Mouse (Mus musculus): ENCODE measurements around the gene Adam12.

The Adam12 gene

DNA sequence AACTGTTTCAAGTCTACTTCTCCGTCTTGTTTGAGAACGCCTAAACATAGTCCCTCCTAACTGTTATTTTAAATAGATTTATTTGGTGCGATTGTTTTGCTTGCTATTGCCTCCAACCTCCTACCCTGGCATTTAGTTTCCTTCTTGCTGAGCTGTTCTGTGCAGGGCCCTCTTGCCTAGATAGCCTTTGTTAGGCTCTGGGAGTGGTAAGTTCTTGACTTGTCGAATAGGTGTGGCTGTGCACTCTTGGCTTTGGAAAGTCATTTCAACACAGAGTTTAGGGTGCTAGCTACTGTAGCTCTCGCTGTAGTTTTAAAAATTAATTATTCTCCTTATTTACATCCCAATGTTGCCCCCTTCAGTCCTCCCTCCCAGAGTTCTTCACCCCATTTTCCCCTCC lies 222.8 kb downstream of the Adam12 start:
- no peak for DNase-seq (ENCODE audit: low read depth)

DNA sequence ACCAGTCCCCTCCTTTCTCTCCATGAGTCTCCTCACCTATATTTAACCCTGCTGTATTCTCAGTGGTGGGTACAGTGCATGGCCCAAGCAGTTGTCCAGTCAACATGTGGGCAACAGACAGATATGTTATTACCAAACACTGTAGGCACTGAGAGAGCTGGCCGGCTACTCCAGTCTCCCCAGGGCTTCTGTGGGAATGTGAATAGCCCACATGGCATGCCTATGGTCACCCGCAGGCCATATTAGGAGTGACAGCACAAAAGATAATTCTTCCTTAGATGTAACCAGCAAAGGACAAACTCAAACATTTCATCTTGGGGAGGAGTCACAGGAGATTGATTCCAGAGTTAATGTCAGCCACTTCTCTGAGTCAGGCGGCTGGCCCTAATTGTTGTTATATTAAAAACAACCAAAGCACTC lies 224.0 kb downstream of the Adam12 start:
- no peak for DNase-seq (ENCODE audit: low read depth)

DNA sequence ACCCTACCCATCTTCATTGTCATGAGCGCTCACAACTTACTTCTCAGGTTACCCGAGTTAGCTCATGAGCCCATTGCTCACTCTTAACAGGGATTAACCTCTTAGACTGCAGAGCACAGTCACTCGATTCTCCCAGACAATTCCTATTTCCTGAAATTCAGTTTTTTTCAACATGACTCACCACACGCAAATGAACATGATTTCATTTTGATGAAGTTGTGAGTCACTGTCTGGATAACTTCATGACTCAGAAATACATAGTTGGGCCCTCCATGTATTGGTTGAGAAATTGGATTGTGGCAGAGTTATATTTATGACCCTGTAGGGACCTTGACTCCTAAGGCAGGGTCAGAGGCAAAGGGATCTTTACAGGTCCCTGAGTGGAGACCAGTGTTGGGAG lies 230.4 kb downstream of the Adam12 start:
- no peak for DNase-seq (ENCODE audit: low read depth)

DNA sequence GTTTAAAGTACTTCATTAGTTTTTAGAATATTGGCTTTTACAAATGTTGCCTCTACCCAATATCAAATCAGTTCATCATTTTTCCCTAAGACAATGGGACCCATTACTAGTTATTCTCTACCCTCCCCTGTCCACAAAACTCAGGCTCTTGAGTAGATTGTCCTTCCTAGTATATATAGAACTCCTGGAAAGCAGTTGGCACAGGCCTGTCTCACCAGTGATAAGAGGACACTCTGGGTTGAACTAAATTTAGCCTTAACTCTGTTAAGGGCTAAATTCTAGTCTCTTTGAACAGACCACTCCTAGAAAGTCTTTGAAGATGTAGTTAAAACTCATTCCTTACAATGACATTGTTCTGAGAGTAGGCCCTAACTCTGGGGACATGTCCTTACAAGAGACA lies 241.0 kb downstream of the Adam12 start:
- no peak for DNase-seq (ENCODE audit: low read depth)

DNA sequence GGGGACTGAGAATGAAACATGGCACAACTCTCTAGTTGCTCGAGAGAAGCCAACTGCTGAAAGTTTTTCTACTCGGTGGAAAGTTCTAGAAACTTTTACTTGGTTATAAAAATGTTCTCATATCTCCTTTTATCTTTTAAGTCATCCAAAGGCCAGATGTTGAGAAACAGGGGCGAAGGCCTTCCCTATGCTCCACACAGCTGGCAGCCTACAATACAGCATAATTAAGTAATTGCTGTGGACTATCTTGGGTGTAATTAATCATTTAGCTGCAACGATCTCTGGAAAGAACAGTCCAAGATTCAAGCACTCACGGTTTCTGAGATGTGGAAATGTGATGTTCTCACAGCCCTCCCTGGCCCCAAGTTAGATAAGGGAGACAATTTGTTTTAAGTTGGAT lies 243.6 kb downstream of the Adam12 start:
- no peak for DNase-seq (ENCODE audit: low read depth)

DNA sequence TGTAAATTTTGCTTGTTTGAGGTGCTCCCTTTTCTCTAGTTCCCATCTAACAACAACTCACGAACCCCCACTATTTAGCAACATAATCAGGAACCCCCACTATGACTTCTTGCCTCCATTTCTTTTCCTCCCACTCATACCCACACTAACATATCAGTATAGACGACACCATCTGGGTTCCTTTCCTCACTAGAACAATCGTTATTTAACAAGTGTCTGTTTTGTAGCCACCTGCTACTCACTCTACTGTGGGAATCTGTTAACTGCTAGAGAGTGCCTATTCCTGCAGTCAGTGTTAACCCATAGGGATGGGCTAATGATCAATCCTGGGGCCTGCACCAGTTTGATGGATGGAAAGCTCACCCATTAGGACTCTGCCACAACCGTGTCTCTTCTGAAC lies 245.7 kb downstream of the Adam12 start:
- no peak for DNase-seq (ENCODE audit: low read depth)

DNA sequence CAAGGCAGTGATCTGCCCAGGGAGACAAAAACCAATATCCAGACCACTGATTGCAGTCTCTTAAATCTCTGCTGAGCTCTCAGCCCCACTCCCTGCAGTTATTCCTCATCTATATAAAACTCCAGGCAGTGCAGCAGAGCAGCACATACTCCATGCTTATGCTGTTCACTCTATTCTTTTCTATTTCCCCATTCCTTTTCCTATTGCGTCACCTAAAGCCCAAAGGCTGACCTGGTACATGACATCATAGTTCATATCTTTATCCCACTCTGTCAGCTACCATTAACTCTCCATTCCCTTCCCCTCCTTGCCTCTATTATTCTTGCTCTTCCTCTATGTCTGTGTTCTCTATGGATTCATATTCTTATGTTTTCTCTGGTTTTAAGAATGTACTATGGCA lies 246.3 kb downstream of the Adam12 start:
- DNase-seq (ENCODE audit: low read depth), result no peak

DNA sequence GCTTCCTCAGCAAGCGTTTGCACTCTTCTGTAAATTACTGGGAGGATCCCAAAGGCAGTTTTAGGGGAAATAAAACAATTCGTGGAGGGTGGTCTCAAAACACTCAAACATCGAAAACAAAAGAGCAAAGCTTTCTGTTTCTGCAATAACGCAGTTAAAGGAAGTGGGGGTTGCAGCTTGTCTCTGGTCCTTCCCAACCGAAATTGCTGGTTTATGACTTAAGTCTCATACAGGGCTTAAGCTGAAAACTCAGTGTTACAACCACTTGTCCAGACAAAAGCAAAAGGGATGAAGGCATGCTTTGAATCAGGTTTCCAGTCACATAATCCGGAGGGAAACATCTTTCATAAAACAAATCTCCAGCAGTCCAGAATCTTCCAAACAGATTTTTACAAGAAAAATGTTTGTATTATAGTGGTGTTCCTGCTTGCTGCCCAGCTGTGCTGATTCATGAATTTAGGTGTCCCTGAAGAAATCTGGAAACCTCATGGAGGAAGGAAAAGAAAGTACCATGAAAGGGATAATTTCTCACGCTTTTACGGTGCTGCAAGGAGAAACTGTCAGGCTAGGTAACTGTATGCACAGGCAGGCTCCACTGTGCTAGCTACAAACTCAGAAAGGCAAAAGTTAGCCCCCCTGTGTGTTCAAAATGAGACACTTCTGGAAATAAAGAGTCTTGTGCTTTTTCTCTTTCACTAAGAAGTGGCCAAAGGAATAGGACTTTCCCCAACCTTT lies 255.4 kb downstream of the Adam12 start:
- DNase-seq (ENCODE audit: low read depth), result no peak

DNA sequence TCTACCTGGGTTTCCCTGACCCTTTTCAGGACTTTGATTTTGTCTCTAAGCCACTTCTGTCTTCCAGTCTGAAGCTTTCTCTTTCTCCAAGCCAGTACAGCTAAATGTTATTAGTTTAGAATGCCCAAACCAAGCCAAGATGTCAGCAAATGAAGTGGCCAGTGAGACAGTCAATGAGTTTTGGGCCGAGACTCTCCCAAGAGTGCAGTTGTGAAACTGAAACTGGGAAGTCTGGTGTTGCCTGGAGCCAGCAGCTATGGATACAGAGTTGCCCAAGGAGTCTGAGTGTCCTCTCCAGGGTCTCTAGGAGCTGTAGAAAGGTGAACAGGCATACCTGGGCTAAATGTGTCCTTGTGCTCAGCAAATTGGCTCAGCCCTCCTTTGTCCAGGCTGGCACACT lies 260.9 kb downstream of the Adam12 start:
- DNase-seq (ENCODE audit: low read depth), result no peak

DNA sequence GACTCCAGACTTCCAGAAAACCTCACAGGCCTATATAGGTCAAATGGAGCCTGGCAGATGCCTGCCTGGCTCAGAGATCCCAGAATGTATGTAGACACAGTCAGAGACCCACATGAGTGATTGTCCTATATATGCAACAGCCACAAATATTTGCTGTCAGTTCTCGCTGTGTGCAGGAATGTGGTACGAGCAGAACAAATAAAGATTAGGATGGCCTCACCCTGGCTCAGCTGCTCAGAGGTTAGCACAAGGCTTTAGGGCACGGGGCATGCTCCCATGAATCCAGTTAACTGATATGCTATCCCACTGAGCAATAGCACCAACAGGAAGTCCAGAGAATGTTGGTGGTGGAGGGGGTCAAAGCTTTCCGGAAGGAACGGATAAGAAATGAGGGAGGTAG lies 261.5 kb downstream of the Adam12 start:
- no peak for DNase-seq (ENCODE audit: low read depth)

DNA sequence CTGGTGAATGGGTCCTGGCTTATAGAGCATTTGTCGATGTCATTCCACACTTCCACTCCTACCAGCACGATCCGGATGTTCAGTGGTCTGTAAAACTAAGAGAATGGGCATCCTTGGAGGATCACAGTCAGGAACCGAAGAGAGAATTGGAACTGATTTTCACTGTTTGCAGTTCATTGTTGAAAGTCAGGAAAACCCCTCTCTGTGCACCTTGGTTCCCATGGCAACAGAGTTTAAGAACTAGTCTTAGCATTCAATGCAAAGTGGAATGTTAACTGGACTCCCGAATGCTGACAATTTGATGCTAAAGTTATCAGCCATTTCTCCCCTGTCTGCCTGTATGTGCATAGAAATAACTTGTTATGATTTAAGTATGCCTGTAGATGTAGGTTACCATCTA lies 264.0 kb downstream of the Adam12 start:
- DNase-seq (ENCODE audit: low read depth), result no peak

DNA sequence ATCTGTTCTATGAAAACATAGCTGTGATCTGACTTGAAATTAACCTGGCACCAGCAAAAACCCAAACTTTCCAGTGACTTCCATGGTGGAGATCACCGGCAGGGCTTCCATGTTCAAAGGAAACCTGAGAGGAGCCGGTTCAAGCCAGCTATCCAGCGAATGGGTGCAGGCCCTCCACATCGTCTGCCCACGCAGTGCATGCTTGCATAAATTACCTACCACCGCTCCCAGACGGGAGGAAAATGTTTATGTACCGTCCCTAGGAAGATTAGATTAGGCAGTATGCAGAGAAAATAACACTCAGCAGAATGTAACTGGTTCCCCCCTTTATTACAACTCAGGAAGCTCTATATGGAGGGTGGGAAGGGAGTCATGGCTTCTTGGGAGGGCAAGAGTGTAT lies 268.4 kb downstream of the Adam12 start:
- DNase-seq (ENCODE audit: low read depth), result no peak

DNA sequence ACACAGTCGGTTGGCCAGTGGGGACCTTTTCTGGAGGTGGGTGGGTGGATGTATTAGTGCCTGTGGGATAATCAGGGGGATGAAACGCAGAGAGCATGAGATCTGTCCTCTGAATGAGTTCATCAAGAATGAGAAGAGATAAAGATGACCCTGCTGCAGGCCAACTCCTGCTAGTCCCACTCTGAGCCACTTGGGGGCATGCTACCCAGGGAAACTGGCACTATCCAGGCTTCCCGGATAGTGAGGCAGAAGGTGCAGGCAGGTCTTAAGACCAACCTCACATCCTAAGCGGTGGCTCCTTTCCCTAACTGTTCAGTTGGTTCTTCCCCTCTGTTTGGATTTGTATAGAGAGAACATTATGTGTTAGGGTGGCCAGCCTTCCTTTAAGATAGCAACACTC lies 272.7 kb downstream of the Adam12 start:
- no peak for DNase-seq (ENCODE audit: low read depth)

DNA sequence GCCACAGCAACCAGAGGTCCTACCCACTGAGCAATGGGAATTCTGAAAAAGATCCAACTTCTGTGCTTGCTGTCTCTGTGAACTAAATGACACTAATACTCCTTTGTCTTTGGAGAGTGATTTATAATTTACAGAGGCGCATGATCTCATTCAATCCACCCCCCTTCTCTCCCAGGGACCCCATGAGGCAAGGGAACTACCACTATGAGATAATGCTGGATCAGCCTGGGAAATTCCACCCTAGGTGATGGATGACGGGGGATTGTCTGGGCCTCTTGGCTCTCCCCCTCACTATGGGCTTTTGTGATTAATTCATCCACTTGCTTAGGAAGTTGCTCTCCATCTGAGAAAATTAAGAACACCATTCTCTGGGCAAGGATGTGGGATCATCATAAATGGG lies 274.1 kb downstream of the Adam12 start:
- DNase-seq (ENCODE audit: low read depth), result no peak

DNA sequence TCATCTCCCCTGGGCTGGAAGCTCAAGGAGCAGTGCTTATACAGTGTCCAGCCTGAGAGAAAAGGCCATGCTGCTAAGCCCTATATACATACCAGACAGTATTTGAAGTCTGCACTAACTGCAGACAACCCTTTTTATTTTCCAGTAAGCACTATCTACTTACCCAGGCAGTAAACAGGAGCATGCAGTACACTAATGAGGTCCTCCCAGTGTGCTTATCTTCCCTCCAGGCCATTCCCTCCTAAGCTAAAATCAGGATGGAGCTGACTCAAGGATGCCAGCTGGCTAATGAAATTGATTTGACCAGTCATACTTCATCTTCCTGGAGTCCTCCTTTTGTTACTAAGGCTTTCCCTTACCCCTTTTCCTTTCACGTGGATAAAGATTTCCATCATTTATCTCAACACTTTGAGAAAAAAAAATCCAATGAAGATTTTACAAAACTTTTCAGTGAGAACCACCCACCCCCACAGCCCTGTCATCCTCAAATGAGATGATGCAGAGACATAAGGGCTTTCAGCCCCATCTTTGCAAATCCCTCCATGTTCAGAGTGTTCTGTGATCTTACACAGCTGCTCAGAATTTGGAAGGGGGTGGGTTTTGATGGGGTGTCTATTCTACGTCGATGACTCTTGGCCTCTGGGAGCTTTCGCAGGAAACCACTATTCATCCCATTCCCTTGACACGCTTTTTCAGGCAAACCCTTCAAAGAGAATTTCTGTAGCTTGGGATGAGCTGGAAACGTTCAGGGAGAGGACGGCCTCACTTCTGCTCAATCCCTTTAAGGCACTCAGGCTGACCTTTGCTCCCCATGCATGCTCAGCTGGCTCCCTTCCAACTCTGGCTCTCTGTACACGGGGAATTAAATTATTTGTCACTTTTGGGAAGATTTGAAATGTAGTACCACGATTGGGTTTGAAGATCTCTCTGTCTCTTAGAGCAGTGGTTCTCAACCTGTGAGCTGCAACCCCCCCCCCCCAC lies 277.5 kb downstream of the Adam12 start:
- DNase-seq (ENCODE audit: low read depth), result no peak

DNA sequence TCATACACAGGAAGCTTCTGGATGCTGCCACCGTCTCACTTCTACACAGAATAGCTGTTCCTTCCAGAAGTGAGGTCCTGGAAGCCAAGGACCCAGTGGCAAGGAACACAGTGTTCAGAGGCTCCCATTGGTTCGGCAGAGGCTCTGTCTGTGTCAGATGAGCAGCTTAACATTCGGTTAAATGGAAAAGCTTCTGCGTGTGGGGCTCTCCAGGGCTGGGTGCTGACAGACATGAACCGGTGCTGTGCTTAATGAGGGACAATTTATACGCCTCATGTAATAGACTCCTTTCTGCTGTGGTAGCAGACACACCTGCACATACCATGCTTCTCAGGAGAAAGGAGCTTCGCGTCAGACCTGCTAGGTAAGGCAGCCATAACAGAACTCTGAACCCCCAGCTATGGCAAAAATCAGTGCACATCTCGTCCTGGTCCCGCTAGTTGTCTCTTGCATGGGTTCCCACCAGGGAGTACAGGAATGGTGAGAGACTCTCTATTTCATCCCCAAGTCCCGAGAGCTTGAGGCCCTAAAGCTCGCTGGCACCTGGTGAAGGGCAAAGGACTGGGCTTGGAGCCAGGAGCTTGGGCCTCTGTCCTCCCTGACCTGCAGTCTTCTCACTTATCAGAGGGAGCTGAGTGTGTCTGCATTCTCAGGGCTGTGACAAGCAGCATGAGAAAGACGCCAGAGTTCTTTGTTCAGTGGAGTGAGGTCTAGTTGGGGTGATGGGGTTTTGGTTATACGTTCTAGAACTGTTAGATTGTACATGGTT lies 280.0 kb downstream of the Adam12 start:
- no peak for DNase-seq (ENCODE audit: low read depth)

DNA sequence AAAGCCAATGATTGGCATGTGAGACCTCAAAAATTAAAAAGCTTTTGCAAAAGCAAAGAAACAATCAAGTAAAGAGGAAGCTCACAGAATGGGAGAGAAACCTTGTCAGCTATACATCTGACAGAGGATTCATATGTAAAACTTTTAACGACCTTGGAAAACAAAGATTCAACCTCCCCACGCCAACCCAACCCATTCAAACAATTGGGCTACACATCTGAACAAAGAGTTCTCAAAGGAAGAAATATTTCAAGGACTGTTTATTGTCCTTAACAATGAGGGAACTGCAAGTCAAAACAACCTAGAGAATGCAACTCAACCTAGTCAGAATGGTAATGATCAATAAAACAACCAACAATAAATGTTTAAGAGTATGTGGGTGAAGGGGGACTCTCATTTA lies 284.6 kb downstream of the Adam12 start:
- no peak for DNase-seq (ENCODE audit: low read depth)

DNA sequence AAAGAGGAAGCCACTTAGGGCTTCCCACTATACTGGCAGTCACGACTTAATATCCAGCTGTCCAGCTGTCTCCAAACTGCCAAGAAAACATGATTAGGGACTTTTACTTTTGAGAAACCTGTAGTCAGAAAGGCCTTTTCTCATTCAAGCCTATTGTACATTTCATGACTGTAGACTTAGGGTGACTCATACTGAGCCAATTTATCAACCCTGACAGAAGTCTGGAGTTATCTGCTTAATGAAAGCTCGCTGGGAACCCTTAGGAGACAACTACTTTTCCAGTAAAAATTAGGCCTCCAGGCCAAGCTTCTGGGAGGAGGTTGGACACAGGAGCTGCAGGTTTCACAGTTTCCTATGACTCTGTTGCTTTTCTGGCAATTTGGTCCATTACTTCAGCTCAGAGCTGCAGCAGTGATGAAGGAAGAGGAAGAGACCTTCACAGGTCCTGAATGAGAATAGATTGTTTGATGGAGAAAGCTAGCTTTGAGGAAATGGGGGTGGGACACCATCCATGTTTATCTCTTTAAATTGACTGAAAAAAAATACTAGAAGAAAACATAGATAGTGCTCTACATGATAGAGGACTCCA lies 285.1 kb downstream of the Adam12 start:
- DNase-seq (ENCODE audit: low read depth), result no peak

DNA sequence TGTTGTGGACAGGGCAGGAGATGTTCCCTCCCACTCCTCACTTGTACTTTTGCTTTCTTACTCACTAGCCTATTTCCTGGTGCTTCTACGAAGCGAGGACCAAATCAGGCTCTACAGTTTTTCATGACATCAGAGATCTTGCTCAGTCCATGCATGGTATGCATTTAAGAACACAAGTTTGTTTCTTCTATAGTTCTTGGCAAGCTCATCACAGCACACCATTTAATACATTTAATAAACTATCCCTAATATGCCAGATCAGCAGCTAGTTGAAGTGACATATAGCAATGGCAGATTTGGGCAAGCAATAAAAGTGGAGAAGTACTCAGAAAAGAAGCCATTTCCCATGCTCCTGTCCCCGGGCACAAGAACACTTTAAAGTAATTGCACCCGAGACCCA lies 285.8 kb downstream of the Adam12 start:
- no peak for DNase-seq (ENCODE audit: low read depth)

DNA sequence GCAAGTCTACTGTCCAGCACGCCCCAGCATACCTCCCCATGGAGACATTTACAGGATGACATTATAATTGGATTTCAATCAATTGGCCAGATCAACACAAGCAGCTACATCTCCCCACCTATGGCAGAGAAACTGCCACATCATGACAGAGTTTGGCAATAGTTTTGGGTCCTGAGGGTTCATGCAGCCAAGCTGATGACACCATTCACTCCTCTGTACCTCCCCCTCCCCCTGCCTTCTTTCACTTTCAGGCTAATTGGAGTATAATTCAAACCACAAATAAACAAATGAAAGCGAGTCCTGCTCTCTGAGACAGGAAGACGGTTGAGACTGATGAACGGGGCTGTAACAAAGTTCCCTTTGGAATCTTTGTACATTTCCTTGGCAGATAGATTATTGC lies 291.5 kb downstream of the Adam12 start:
- DNase-seq (ENCODE audit: low read depth), result no peak

DNA sequence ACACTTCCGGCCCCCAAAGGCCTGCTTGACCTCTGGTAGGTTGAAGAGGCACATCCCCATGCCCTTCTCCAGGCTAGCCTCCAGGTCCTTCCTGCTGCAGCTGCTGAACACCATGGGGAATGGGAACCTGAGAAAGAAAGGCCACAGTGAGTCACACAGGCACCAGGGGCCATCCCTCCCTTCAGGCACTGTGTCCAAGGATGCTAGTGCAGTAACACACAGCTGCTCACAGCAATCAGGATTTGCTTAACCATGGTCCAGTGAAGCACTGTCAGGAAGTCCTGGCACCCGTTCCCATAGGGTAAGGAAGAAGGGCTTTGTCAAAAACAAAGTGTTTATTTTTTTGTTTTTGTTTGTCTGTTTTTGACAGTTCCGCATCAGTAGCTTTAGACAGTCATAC lies 294.5 kb downstream of the Adam12 start:
- no peak for DNase-seq (ENCODE audit: low read depth)

DNA sequence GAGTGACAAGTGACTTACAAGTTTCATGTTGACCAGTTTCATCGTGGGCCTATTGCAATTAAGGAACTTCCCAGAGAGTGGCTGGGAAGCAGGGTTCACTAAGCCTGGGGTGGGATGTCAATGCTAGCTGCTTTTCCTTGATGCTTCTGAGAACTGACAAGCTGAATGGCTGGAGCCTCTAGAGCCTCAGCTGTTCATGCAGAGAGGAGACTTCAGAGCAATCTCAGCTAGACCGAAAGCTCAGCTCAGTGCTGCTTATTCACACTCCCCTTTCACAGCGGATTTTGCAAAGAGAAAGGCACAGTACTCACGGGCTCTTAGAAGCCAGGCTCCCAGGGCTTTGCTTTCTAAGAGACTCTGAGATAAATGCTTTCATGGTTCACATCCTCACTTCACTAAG lies 295.6 kb downstream of the Adam12 start:
- no peak for DNase-seq (ENCODE audit: low read depth)
